Mouse (Mus musculus): ENCODE data around the gene Best2.

Gene Best2

DNA sequence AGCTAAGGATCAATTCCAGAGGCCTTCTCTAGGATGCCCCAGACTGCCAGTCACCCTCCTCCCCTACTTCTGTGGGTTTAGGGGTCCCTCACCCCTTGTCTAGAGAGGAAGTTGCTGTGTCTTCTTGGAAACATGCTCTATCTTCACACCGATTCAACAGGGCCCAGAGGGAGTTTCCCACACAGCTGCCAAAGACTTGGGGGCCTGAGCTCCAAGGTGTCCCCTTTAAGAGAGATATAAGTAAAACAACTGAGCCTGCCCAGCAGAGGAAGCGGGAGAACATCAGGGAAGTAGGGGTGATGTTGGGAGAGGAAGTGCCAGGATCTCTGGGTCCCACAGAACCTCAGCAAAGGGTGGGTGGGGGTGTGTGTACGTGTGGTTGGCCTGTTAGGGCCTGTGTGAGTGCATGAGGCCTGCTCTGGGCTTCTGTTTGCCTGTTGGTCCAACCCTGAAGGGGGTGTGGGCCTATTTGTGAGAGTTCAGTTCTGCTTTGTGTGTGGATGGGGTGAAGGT lies 31.8 kb downstream of the Best2 start:
- DNase-seq (ENCODE audit: low spot score in 2 of 2): peak; percentile 74 to 83

DNA sequence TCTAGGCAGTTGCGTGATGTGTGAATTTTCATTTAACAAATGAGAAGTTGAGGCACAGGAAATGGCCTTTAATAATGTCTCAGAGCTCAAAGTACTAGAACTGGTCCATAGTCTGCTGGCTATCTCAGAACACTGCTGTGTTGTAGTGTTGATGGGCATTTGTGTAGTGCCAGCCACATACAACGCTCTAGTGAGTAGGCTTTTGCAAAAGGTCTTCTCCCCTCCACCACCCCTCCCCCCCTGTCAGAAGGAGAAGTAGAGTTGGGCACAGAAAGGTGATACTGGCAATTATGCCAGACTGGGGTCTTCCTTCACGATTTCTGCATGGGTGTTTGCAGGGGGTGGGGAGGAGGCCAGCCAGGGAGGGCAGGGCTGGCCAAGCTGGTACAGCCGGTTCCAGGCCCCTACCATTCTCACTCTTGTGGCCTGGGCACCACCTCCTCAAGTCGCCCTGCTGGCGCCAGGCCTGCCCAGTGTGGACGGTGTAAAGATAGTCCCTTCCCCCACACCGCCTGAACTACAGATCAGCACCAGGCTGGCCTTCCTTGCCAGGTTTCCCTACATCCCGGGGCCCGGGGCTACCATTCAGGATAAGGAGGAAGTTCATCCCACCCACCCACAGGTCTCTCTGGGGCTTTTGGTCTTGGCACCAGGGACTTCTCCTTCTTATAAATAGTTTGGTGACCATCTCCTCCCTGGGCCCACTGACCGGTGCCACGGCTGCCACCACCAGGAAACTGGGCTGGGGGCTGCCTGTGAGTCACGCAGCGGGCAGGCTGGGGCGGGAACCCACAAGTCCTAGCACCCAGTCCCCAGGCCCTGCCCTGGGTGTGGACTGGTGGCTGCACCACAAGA lies 32.5 kb downstream of the Best2 start:
- DNase-seq (ENCODE audit: low spot score in 2 of 2): no peak

GRCm38 (mm10) chr8:84980622-84981358 lies 33.5 kb downstream of the Best2 start:
- peak; percentile 79 to 84 for DNase-seq (ENCODE audit: low spot score in 2 of 2)

DNA sequence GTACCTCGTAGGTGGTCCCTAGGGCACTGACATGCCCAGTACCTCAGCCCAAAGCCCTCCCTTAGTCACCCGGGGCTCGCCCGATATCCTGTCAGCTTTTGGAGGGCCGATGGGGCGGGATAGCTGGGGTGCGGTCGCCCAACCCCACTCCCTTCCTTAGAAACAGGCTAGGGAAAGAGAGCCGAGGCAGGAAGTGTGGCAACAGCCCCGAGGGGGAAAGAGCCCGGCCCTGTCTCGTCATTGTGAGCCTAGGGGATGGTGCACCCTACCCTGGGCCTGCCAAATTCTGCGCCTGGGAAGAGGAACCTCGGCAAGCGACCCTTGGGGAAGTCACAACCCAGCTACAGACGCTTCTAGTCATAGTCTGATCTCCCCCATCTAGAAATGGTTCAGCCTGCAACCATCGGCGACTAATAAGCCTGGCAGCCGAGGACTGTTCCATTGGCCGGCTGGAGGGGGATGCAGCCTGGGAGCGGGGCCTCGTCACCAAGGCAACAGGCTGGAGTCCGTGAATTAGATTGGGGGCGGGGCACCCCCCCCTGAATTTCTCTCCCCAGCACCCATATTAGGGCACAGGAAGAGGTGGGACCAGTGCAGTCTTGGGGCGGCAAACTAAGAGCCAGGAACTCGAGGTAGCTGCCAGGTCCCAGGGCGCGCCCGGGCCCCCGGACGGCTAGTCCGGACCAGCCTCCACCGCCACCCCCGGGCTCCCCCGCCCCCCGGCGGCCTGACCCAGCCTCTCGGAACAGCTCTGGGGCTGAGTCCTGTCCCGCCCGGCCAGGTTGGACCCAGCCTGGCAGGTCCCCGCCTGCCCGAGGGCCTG lies 34.5 kb downstream of the Best2 start:
- peak; percentile 97 for DNase-seq (ENCODE audit: low spot score in 2 of 2)

DNA sequence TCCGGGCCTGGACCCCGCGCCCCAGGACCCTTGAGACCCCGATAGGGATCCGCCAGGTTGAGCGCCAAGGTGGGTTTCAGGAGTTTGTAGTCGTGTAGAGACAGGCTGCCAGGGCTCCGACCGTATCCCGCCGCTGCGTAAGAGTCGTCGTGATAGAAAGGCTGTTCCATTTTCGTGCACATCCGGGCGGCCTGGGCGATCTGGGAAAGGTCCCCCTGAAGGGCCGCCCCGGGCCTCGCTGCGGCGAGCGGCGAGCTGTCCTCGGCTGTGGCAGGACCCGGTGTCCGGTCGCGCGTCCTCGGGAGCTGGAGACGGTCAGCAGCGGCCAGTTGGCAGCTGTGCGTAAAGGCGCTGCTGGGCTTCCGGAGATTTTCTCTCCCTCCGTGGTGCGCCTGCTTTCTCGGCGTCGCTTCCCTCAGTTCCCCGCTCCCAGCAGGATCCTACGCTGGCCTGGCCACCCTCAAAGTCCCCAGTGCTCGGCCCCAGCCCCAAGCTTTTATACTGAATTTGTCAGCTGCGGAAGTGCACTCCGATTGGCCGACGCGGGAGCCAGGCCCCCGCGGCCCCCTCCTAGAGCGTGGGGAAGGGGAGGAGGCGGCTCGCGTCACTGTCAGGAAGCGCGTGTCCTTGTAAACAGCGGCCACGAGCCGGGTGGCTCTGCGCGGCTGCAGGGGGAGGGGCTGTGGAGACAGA lies 35.9 kb downstream of the Best2 start, which contains the start of gene Junb:
Gene Junb (minus strand): TSS at position 471 of the 693 bp plus-strand sequence.
- DNase-seq (ENCODE audit: low spot score in 2 of 2): peak; percentile 97 to 98

- DNase-seq (ENCODE audit: low spot score in 2 of 2): peak; percentile 66 to 75
Observed at GRCm38 (mm10) chr8:84977435-84978247, 36.7 kb downstream of the Best2 start.

DNA sequence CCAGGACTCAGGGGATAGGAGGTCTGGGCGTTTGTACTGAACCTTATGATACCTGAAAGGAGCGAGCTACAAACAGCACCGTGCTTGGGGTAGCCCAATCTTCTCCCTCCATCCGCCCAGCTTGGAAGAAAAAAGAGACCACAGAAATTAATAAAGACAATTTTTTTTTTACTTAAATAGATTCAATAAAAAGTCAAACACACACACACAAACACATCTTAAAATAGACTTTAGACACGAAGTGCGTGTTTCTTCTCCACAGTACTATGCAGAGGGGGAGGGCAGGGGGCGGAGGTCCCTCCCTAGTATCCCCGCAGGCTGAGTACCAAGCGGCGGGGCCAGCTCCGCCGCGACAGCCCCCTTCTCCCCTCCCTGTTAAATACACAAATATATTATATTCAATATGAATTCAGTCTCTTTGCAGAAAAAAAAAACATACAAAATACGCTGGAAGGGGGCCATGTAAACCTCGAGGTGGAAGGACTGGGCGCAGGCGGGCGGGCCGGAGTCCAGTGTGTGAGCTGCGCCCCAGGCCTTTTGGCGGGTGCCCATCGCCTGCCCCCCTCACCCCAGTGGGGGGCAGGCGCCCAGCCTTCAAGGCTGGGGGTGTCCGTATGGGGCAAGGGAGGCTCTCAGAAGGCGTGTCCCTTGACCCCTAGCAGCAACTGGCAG lies 37.4 kb downstream of the Best2 start:
- DNase-seq (ENCODE audit: low spot score in 2 of 2): no peak

- DNase-seq (ENCODE audit: low spot score in 2 of 2): peak; percentile 96 to 98
Observed at GRCm38 (mm10) chr8:84976031-84976762, 38.1 kb downstream of the Best2 start.

DNA sequence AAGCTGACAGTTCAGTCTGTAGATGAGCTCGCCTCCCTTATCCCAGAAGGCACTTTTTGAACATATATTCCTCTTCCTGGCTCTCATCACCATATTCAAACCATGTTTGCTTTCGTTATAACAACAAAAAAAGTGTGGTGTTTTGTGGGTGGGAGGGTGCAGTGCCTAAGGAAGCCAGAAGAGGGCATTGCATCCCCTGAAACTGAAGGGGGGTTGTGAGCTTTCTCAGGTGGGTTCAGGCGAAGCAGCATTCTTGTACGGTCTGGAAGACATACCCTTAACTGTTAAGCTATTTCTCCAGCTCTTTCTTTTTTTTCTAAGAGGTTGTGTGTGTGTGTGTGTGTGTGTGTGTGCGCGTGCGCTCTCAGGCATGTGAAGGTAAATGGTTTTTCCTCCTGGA lies 38.9 kb downstream of the Best2 start:
- DNase-seq (ENCODE audit: low spot score in 2 of 2): peak; percentile 89 to 90

DNA sequence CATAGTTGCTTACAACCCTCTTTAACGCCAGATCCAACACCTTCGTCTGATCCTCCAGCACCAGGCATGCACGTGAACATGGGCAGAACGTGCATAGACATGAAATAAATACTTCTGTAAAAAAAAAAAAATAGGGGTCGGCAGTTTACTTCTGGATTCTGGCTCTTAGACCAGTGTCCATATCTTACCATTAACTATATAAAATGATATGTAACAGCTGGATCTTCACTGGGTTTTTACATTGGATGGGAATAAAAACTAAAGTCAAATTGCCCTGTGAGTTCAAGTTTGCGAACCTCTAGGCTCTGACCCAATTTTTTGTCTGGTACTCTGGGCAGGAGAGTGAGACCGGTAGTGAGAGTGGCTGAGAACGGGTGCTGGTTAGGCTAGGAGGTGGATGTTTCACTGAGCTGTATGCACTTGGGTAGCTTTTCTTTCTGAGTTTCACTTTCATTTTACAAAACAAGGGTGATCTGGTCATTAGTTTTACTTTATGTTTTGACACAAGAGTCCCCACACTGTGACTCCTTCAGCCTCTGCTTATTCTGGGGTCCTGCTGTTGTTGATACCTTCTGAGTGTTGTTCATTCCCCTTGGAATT lies 39.7 kb downstream of the Best2 start:
- peak; percentile 30 to 52 for DNase-seq (ENCODE audit: low spot score in 2 of 2)

GRCm38 (mm10) chr8:84973803-84974542 lies 40.4 kb downstream of the Best2 start:
- DNase-seq (ENCODE audit: low spot score in 2 of 2): peak; percentile 59 to 65

GRCm38 (mm10) chr8:84973079-84973478 lies 41.3 kb downstream of the Best2 start:
- no peak for DNase-seq (ENCODE audit: low spot score in 2 of 2)

GRCm38 (mm10) chr8:84970913-84971312 lies 43.4 kb downstream of the Best2 start:
- DNase-seq (ENCODE audit: low spot score in 2 of 2): no peak

- DNase-seq (ENCODE audit: low spot score in 2 of 2): no peak
Observed at GRCm38 (mm10) chr8:84970135-84970790, 44.1 kb downstream of the Best2 start.

DNA sequence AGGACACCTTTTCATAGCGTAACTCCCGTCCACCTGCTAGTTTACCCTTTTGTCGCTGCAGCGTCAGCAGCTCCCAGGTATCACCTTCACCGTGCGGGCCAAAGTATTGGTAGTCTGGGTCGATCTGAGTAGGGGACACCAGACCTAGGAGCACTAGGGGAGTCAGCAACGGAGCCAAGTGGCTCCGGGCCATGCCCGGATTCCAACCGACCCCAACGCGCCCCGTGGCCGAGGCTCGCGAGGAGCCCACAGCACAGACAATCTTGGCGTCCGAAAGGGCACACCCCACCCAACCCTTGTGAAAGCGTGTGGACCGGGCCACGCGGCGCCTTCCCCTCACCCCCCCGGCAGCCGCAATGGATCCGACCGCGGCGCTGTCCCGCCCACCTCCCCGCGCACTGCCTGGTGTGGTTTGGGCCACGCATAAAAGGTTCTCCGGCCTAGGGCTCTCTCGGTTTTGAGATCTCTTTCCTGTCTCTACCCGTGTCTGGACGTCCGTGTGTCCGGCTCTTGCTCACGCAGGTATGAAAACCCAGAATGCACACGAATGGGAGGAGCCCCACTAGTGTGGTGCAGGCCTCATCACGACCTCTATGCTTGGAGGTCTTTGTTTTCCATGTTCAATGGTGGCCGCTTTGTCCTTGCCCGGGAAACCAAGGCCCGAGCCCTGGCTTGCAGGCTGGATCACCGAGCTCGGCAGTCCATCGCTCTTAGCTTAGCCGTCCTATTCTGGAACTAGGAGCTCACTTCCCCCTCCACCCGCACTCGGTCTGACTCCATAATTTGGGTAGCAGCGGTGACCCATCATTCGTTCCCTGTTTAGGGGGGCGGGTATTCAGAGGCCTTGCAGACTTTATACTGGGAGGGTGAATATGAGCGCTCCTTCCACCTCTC lies 44.8 kb downstream of the Best2 start, which contains the start of the genes Gm49661, Prdx2 and Rnaseh2a:
Gene Gm49661 (minus strand): TSS at position 193 of the 894 bp plus-strand sequence.
Gene Prdx2 (plus strand): TSS at position 347 of the 894 bp plus-strand sequence.
Gene Rnaseh2a (minus strand): TSS at position 527 of the 894 bp plus-strand sequence.
- DNase-seq (ENCODE audit: low spot score in 2 of 2): peak; percentile 35 to 37

GRCm38 (mm10) chr8:84968650-84969049 lies 45.7 kb downstream of the Best2 start:
- DNase-seq (ENCODE audit: low spot score in 2 of 2): no peak

All from natural killer cell, adult 2 months (primary cell).